Mouse (Mus musculus) spleen, adult 2 months (tissue): ENCODE results near the gene Duoxa1.

Source experiments
- CTCF ChIP-seq: fragments of 200-500 bp; IDR thresholded peaks from 2 replicates; pipeline ENCODE4 v1.5.1; 2011; ENCODE audit warnings: mild to moderate bottlenecking, inconsistent platforms; ENCODE audit not compliant: insufficient read depth, insufficient read length, insufficient replicate concordance; ENCODE audit errors: extremely low read depth
- POLR2A ChIP-seq: fragments of 200-500 bp; IDR thresholded peaks from 2 replicates; pipeline ENCODE4 v1.6.1; 2011; ENCODE audit warnings: low read depth, low read length, inconsistent platforms

DNA sequence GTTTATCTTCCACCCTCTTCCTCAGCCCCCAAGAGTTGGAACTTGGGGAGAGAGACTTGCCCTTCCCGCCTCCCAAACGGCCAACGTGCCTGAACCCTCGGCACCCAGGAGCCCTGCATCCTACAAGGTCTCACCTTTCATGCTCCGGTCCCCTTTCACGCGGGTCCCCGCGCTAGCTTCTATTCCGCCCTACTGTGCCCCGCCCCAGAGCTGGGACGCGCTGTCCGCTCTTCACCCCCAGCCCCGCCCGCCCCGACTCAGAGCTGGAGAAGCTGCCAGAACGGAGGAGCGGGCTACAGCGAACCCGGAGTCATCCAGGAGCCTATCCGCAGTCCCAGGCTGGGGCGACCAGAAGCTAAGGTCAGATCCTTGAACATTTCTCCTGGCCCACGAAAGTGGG lies at the start of gene Duoxa1:
- TF ChIP-seq POLR2A (no peak), CTCF (no peak)
